9 mouse cellular contexts compared by ENCODE assay signal in the genomic region with DNA sequence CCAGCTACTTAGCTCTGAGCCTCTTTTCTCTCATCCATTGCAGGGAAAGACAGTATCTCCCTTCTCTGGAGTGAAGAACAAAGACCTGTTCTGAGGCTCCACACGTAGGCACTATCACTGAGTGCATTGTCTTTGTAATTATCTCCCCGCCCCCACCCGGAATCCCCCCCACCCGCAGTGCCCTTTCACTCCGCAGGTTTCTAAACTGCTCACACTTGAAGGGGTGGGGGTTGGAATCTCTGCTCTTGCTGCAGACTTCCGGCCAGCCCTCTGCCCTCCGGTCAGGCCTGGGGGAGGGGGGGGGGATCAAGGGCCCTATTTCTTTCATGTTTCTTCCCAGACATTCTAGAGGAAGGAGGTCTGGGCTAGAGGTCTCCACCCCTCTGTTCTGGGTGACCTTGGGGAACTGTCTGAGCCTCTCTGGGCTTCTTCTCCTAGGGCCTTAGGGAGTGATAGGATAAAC. TPM values are rescaled to one million over a fixed set of nuclear protein-coding genes. Genes with fewer than 3 reads are reported as not detected.
DNase-seq lines count a peak whose midpoint lies in the region; ATAC-seq and TF ChIP-seq lines count a peak whose summit lies in the region.
"Had no signal": no experiment of that assay in that cellular context is flagged by ENCODE, and none has a peak within 500 bp of the region (broad histone marks: within the 10 kb centered on the region; RNA-seq: fewer than 3 reads in every experiment).

No protein-coding gene starts in this region.

- peak; percentile 11; the same call in 1 of the 2 replicates for ATAC-seq in lung, embryonic 15.5 days (ENCODE audit: borderline replicate concordance, extremely low read depth, low FRiP score, low TSS enrichment)

- WGBS in lung, embryonic 15.5 days = 13% methylated on average over 7 of the region's 7 CpGs
- 19% methylated on average over 7 of the region's 7 CpGs for WGBS in lung, adult 2 months
- 0% methylated on average over 7 of the region's 7 CpGs for WGBS in midbrain, embryonic 10.5 days

- intact Hi-C loops in gastrocnemius, postnatal 36 days (cut with DNase I) = no loop called here

- H3K27ac ChIP-seq in lung, embryonic 15.5 days = peak overlapping the region; percentile 31
- H3K27ac ChIP-seq in midbrain, embryonic 10.5 days (replicated peaks) = peak overlapping the region; percentile 71
- H3K27ac ChIP-seq: limb, embryonic 15.5 days had no signal

- no peak for TF ChIP-seq POLR2A in lung, adult 2 months (IDR thresholded peaks at IDR 0.05; ENCODE audit: borderline replicate concordance, extremely low read depth, low read depth, low read length)

- no peak overlapping the region for H3K4me3 ChIP-seq in lung, embryonic 15.5 days
- H3K4me3 ChIP-seq in lung, adult 2 months (replicated peaks; ENCODE audit: extremely low read depth, low read depth, low read length) = no peak overlapping the region
- H3K4me3 ChIP-seq in midbrain, embryonic 10.5 days = peak overlapping the region; percentile 0; the same call in 1 of the 2 replicates
- H3K4me3 ChIP-seq: limb, embryonic 15.5 days had no signal

- no peaks in the 10 kb centered on the region for H3K36me3 ChIP-seq in lung, embryonic 15.5 days
- no peaks in the 10 kb centered on the region for H3K36me3 ChIP-seq in midbrain, embryonic 10.5 days
- H3K36me3 ChIP-seq: limb, embryonic 15.5 days had no signal

- no peak overlapping the region for H3K9ac ChIP-seq in lung, embryonic 15.5 days
- H3K9ac ChIP-seq: limb, embryonic 15.5 days had no signal

- H3K4me1 ChIP-seq in lung, embryonic 15.5 days = peaks cover 42% of the 10 kb centered on the region
- H3K4me1 ChIP-seq in lung, adult 2 months (ENCODE audit: control insufficient read depth, insufficient read depth, low read length) = peaks cover 13% of the 10 kb centered on the region; the same call in 1 of the 2 replicates
- H3K4me1 ChIP-seq in midbrain, embryonic 10.5 days = peaks cover 50% of the 10 kb centered on the region

- DNase-seq in lung, adult 2 months = no peak
- DNase-seq in forelimb bud, embryonic 11.5 days (ENCODE audit: low read depth, low spot score) = peak; percentile 35
- peak; percentile 47 for DNase-seq in midbrain, embryonic 10.5 days (ENCODE audit: low spot score)
- no peak for DNase-seq in gastrocnemius, postnatal 36 days
- DNase-seq in layer of hippocampus, adult 8-10 months (ENCODE audit: low spot score in 2 of 2) = no peak
- DNase-seq in c-Kit-positive CD71-positive TER-119-positive erythroid progenitor cells, embryonic 14.5 days (ENCODE audit: low spot score) = no peak
- DNase-seq in urinary bladder, adult 2 months (ENCODE audit: low spot score) = no peak

- no peak for TF ChIP-seq CTCF in lung, adult 2 months (IDR thresholded peaks at IDR 0.05; ENCODE audit: insufficient read depth, low read length)

- no peaks in the 10 kb centered on the region for H3K9me3 ChIP-seq in lung, embryonic 15.5 days
- no peaks in the 10 kb centered on the region for H3K9me3 ChIP-seq in midbrain, embryonic 10.5 days (replicated peaks)
- H3K9me3 ChIP-seq: limb, embryonic 15.5 days had no signal

- no peak overlapping the region; the same call in 1 of the 2 replicates for H3K4me2 ChIP-seq in lung, embryonic 15.5 days
- H3K4me2 ChIP-seq: limb, embryonic 15.5 days had no signal

- H3K27me3 ChIP-seq in lung, embryonic 15.5 days = no peaks in the 10 kb centered on the region
- peaks cover 33% of the 10 kb centered on the region for H3K27me3 ChIP-seq in midbrain, embryonic 10.5 days (ENCODE audit: low read depth, poor library complexity, severe bottlenecking)
- H3K27me3 ChIP-seq: limb, embryonic 15.5 days had no signal

RNA-seq across cellular contexts. Expression of a gene that starts 0.4 kb away (rescaled TPM):
- polyA plus RNA-seq in lung, embryonic 15.5 days (2015; fragmentation: Nextera tagmentation; extraction: Ambion mirVana) = 24.0 and 24.8 TPM in 2 replicates
- polyA plus RNA-seq in lung, adult 2 months (2012; rRNA removed) = 59.8 and 62.3 TPM in 2 replicates
- polyA plus RNA-seq in midbrain, embryonic 10.5 days (2016; fragmentation: Nextera tagmentation; extraction: Ambion mirVana) = 16.1 and 19.3 TPM in 2 replicates
- total RNA-seq in gastrocnemius, postnatal 36 days (2021) = 1 to 10 TPM; 2.9 to 3.5 TPM
- 100 to 1,000 TPM; 124 to 150 (median 133) TPM for total RNA-seq in layer of hippocampus, adult 8-10 months (2022)
- polyA plus RNA-seq in urinary bladder, adult 2 months (2012; rRNA removed) = 63.4 and 72.7 TPM in 2 replicates

RNA-seq across cellular contexts. Expression of a gene that starts 51.2 kb away (rescaled TPM):
- polyA plus RNA-seq in lung, embryonic 15.5 days (2015; fragmentation: Nextera tagmentation; extraction: Ambion mirVana) = 83.9 and 89.4 TPM in 2 replicates
- 85.5 and 108 TPM in 2 replicates for polyA plus RNA-seq in lung, adult 2 months (2012; rRNA removed)
- 68.8 and 75.6 TPM in 2 replicates for polyA plus RNA-seq in midbrain, embryonic 10.5 days (2016; fragmentation: Nextera tagmentation; extraction: Ambion mirVana)
- 10 to 100 TPM; 15.3 to 15.6 TPM for total RNA-seq in gastrocnemius, postnatal 36 days (2021)
- total RNA-seq in layer of hippocampus, adult 8-10 months (2022) = 10 to 100 TPM; 53.4 to 60.4 (median 58.8) TPM
- 115 and 117 TPM in 2 replicates for polyA plus RNA-seq in urinary bladder, adult 2 months (2012; rRNA removed)

Comparison
In these comparisons a context has a peak if more than half of its experiments do, and no peak if none do; other contexts are left out.
1. DNase-seq: peak in forelimb bud, embryonic 11.5 days (single experiment) and midbrain, embryonic 10.5 days (single experiment); none in lung, adult 2 months (single experiment), gastrocnemius, postnatal 36 days (0 of 2), layer of hippocampus, adult 8-10 months (0 of 2), c-Kit-positive CD71-positive TER-119-positive erythroid progenitor cells, embryonic 14.5 days (single experiment) and urinary bladder, adult 2 months (single experiment).